Mouse (Mus musculus) neural tube, embryonic 11.5 days (tissue): ENCODE measurements at regions not wholly inside any gene's neighbourhood (a gene's known extent, or its start where the extent isn't known, plus 50 kb on each side); places are given as distances from the start of the nearest gene placed in this dataset.

Experiments used
- ATAC-seq: fragments of 200-750 bp; cut with Nextera tagmentation; 2 replicates; pipeline ENCODE4 v1.8.0; 2017; ENCODE audit warnings: moderate number of reproducible peaks, mild to moderate bottlenecking, moderate TSS enrichment, moderate library complexity; ENCODE audit not compliant: insufficient read depth, low FRiP score, low TSS enrichment
- DNase-seq: peaks from one replicate; pipeline ENCODE4 v3.0.0-alpha.2; 2015; ENCODE audit warnings: low spot score
- H3K27ac ChIP-seq: fragments of 300-500 bp; sonication (generic); 2 replicates; pipeline ENCODE4 v1.5.1; 2014; ENCODE audit warnings: low read depth, mild to moderate bottlenecking, low read length
- H3K27me3 ChIP-seq: fragments of 300-500 bp; sonication (generic); 2 replicates; pipeline ENCODE4 v1.6.1; 2014; ENCODE audit warnings: mild to moderate bottlenecking, low read length, mixed read lengths; ENCODE audit not compliant: control insufficient read depth, insufficient read depth
- H3K36me3 ChIP-seq: fragments of 300-500 bp; sonication (generic); 2 replicates; pipeline ENCODE4 v1.6.1; 2014; ENCODE audit warnings: mild to moderate bottlenecking, low read length, moderate library complexity, mixed read lengths; ENCODE audit not compliant: control insufficient read depth, insufficient read depth
- H3K4me1 ChIP-seq: fragments of 300-500 bp; sonication (generic); 2 replicates; pipeline ENCODE4 v1.6.1; 2014; ENCODE audit warnings: low read length, mixed read lengths; ENCODE audit not compliant: control insufficient read depth, insufficient read depth
- H3K4me2 ChIP-seq: fragments of 300-500 bp; sonication (generic); 2 replicates; pipeline ENCODE4 v1.6.1; 2014; ENCODE audit warnings: low read depth, mild to moderate bottlenecking, moderate library complexity
- H3K4me3 ChIP-seq: fragments of 300-500 bp; sonication (generic); 2 replicates; pipeline ENCODE4 v1.5.1; 2014; ENCODE audit warnings: low read depth, low read length
- H3K9ac ChIP-seq: fragments of 300-500 bp; sonication (generic); 2 replicates; pipeline ENCODE4 v1.6.1; 2014; ENCODE audit warnings: mild to moderate bottlenecking, low read length
- H3K9me3 ChIP-seq: fragments of 300-500 bp; sonication (generic); 2 replicates; pipeline ENCODE4 v1.6.1; 2016; ENCODE audit warnings: low read length; ENCODE audit not compliant: control insufficient read depth
- WGBS: fragments of 180-500 bp; shearing (Covaris S2); extraction: QIAGEN DNeasy Blood & Tissue Kit; methylation state at CpG from one replicate; pipeline ENCODE4 v1.1.7; 2014; 5-methylcytosine and 5-hydroxymethylcytosine counted together

DNA sequence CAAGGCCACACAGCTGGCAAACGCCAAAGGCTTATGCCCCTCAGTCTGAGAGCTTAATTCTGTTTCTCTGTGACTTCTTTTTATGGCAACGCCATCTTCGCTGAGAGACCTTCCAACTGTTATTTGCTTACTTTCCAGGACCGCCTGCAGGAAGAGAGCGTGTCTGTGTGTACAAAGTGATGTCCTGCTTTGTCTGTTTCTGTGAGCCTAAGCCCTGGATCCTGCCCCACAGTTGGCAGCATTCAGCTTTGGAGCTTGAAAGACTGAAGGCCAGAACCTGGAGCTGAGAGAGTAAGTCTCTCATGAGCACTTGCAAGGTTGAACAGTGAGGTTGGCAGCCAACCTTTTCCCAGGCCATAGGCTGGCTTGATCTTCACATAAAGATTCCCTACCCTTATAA is 212.8 kb downstream of the Dact1 start:
- Histone ChIP-seq H3K4me3 (no peak overlapping the region), H3K4me2 (no peak overlapping the region), H3K36me3 (no peaks in the 10 kb centered on the region), H3K27me3 (no peaks in the 10 kb centered on the region), H3K9me3 (no peaks in the 10 kb centered on the region), H3K27ac (no peak overlapping the region), H3K4me1 (no peaks in the 10 kb centered on the region), H3K9ac (no peak overlapping the region)
- 63% methylated on average over 5 of the region's 5 CpGs for WGBS
- ATAC-seq (no peak), DNase-seq (no peak)

DNA sequence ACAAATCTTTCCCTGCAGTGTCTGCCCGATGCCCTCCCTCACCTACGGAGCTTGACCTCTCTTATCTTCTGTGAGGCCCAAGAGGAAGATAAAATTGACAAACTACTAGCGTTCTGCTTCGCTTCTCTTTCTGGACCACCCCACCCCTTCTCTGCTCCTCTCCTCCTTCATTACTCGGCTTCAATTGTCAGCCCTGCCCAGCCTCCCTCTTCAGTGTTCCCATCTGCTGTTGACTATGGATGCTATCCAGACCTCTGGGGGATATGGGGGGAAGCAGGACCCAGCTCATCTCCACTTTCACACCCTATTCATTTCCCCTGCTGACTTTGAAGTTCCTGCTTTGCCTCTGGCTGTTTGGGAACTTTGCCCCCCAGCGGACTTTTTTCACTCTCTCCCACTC is 214.5 kb downstream of the Dact1 start:
- no peaks in the 10 kb centered on the region for H3K36me3 ChIP-seq
- ATAC-seq, result no peak
- H3K4me2 ChIP-seq, result no peak overlapping the region
- WGBS, result 43% methylated on average over 6 of the region's 6 CpGs
- H3K27me3 ChIP-seq, result no peaks in the 10 kb centered on the region
- no peaks in the 10 kb centered on the region for H3K9me3 ChIP-seq
- H3K9ac ChIP-seq, result no peak overlapping the region
- H3K4me1 ChIP-seq, result no peaks in the 10 kb centered on the region
- no peak for DNase-seq
- no peak overlapping the region for H3K4me3 ChIP-seq
- no peak overlapping the region for H3K27ac ChIP-seq

GRCm38 (mm10) chr12:71525255-71525927 is 215.7 kb downstream of the Dact1 start:
- no peak overlapping the region for H3K4me2 ChIP-seq
- no peak overlapping the region for H3K9ac ChIP-seq
- ATAC-seq (no peak), DNase-seq (no peak)
- no peak overlapping the region for H3K4me3 ChIP-seq
- H3K4me1 ChIP-seq, result no peaks in the 10 kb centered on the region
- H3K27ac ChIP-seq, result no peak overlapping the region
- no peaks in the 10 kb centered on the region for H3K9me3 ChIP-seq
- WGBS, result 45% methylated on average over 10 of the region's 10 CpGs
- no peaks in the 10 kb centered on the region for H3K36me3 ChIP-seq
- H3K27me3 ChIP-seq, result no peaks in the 10 kb centered on the region

DNA sequence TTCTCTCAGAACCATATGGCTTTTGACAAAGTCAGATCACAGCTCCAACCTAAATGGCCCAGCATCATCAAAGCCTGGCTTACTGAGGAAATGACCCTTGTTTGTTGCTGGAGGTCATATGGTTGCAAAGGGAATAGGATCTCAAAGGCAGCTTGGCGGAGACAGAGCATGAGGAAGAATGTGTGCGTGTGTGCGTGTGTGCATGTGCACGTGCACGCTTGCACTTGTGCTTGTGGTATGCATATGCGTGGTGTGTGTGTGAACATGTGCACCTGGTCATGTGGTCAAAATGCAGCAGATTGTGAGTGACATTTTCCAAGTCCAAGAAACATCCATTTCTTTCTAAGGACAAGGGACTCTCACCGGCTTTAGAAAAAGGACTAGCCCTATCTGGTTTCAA is 216.9 kb downstream of the Dact1 start:
- Histone ChIP-seq H3K27me3 (no peaks in the 10 kb centered on the region), H3K4me2 (no peak overlapping the region), H3K36me3 (no peaks in the 10 kb centered on the region), H3K9me3 (no peaks in the 10 kb centered on the region), H3K27ac (no peak overlapping the region), H3K4me3 (no peak overlapping the region), H3K4me1 (no peaks in the 10 kb centered on the region), H3K9ac (no peak overlapping the region)
- ATAC-seq, result no peak
- no peak for DNase-seq
- 63% methylated on average over 7 of the region's 7 CpGs for WGBS

DNA sequence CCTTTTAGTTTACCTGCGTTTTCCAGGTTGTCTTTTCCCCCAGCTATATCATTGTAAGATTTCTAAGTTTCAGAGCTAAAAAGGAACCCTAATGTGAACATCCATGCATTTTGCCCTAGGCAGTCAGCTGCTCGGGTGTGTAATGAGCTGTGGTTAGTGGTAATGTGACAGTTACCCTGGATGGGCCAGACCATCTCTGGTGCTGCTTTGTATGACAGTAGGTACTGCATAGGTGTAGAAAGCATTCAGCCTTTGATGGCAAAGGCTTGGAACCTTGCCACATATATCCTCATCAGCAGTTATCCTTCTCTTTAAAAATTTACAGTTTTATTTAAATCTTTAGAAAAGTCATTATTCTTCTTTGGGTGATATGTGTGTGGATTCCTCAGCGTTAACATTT is 222.5 kb downstream of the Dact1 start:
- Histone ChIP-seq H3K4me2 (no peak overlapping the region), H3K9me3 (no peaks in the 10 kb centered on the region), H3K4me1 (no peaks in the 10 kb centered on the region; the same call in 1 of the 2 replicates), H3K27ac (no peak overlapping the region), H3K27me3 (no peaks in the 10 kb centered on the region), H3K36me3 (no peaks in the 10 kb centered on the region), H3K9ac (no peak overlapping the region), H3K4me3 (no peak overlapping the region)
- WGBS, result 78% methylated on average over 3 of the region's 3 CpGs
- DNase-seq, result no peak
- no peak for ATAC-seq

DNA sequence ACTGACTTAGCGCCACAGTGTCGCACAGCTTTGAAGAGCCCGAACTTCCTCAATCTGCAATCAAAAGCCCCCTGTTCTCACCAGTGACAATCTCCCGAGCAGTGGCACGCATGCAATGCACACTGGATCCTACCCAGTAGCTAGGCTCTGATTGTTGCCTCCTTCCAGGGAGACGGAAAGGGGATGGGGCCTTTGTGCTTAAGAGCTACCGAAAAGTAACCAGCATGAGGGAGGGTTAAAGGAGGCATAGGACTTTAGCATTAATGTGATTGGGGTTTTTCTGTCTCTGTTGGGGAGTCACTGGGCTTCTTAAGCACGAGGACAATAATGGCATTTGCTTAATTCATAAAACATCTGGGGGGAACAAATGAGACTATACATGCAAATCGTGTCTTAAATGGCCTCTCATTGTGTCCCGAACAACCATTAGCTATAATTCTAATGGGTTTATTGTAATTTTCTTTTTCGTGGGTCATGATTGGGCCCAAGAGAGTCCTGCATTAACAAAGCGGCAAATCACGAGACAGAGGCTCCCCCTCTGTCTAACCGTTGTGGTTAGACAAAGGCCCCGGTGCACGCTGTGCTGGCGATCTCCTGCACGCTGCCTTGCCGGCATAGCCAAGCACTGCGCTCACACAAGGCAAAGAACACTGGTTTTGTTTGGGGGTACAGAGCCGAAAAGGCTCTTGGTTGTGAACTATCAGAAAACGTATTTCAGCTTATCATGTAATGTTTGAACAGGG is 223.2 kb downstream of the Dact1 start:
- Histone ChIP-seq H3K27me3 (no peaks in the 10 kb centered on the region), H3K4me2 (no peak overlapping the region), H3K36me3 (no peaks in the 10 kb centered on the region), H3K9me3 (no peaks in the 10 kb centered on the region), H3K27ac (peak overlapping the region; percentile 54), H3K4me3 (no peak overlapping the region), H3K4me1 (no peaks in the 10 kb centered on the region; the same call in 1 of the 2 replicates), H3K9ac (peak overlapping the region; percentile 38; the same call in 1 of the 2 replicates)
- WGBS, result 45% methylated on average over 22 of the region's 22 CpGs
- ATAC-seq (peak; percentile 95), DNase-seq (peak; percentile 70)

- Histone ChIP-seq H3K9me3 (no peaks in the 10 kb centered on the region), H3K9ac (peak overlapping the region; percentile 38; the same call in 1 of the 2 replicates), H3K36me3 (no peaks in the 10 kb centered on the region), H3K4me2 (no peak overlapping the region), H3K4me1 (no peaks in the 10 kb centered on the region; the same call in 1 of the 2 replicates), H3K4me3 (no peak overlapping the region), H3K27me3 (no peaks in the 10 kb centered on the region), H3K27ac (0 out of 2 replicates have a peak overlapping the region, but pooled peaks have one; percentile 4)
- DNase-seq, result no peak
- WGBS, result 90% methylated on average over 9 of the region's 9 CpGs
- ATAC-seq, result no peak
Observed at GRCm38 (mm10) chr12:71533701-71534100, 224.0 kb downstream of the Dact1 start.

- DNase-seq, result no peak
- Histone ChIP-seq H3K27ac (no peak overlapping the region), H3K36me3 (no peaks in the 10 kb centered on the region), H3K27me3 (no peaks in the 10 kb centered on the region), H3K4me1 (no peaks in the 10 kb centered on the region; the same call in 1 of the 2 replicates), H3K4me3 (no peak overlapping the region), H3K4me2 (no peak overlapping the region), H3K9me3 (no peaks in the 10 kb centered on the region), H3K9ac (no peak overlapping the region)
- 76% methylated on average over 4 of the region's 4 CpGs for WGBS
- no peak for ATAC-seq
Observed at GRCm38 (mm10) chr12:71534199-71534598, 224.5 kb downstream of the Dact1 start.

DNA sequence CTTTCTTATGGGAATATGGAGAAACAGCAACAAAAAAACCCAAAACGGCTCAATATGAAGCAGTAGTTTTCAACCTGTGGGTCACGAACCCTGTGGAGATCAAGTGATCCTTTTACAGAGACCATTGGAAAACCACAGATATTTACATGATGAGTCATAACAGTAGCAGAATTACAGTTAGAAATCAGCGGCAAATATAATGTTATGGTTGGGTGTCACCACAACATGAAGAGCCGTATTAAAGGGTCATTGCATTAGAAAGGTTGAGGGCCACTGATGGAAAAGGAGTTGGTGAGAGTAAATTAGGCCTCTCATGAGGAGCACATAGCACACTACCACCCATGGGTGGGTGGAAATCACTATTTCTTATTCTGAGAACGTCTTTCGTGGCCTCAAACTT is 225.6 kb downstream of the Dact1 start:
- Histone ChIP-seq H3K4me1 (no peaks in the 10 kb centered on the region; the same call in 1 of the 2 replicates), H3K9ac (no peak overlapping the region), H3K36me3 (no peaks in the 10 kb centered on the region), H3K9me3 (no peaks in the 10 kb centered on the region), H3K4me2 (no peak overlapping the region), H3K27ac (no peak overlapping the region), H3K4me3 (no peak overlapping the region), H3K27me3 (no peaks in the 10 kb centered on the region)
- 93% methylated on average over 6 of the region's 6 CpGs for WGBS
- ATAC-seq, result no peak
- no peak for DNase-seq
